Mouse (Mus musculus) liver, adult 2 months (tissue): ENCODE results near the gene Exosc8. TPM values are rescaled to one million over a fixed set of nuclear protein-coding genes. Genes with fewer than 3 reads are reported as not detected.

Experiments
- DNase-seq: peaks from one replicate; pipeline ENCODE4 v3.0.0-alpha.2; 2011; ENCODE audit warnings: low read depth, low spot score; ENCODE audit errors: extremely low read depth
- H3K27ac ChIP-seq: fragments of 200-500 bp; replicated peaks from 2 replicates; pipeline ENCODE4 v1.5.1; 2012; ENCODE audit warnings: low read depth, mild to moderate bottlenecking, control low read depth, inconsistent platforms, low read length; ENCODE audit not compliant: insufficient read depth
- H3K27me3 ChIP-seq: fragments of 200-500 bp; 2 replicates; pipeline ENCODE4 v1.6.1; 2012; ENCODE audit warnings: mild to moderate bottlenecking, moderate library complexity, low read length, inconsistent platforms; ENCODE audit not compliant: control insufficient read depth, insufficient read depth
- H3K36me3 ChIP-seq: fragments of 200-500 bp; 2 replicates; pipeline ENCODE4 v1.6.1; 2012; ENCODE audit warnings: low read length, inconsistent platforms; ENCODE audit not compliant: control insufficient read depth, insufficient read depth
- H3K4me1 ChIP-seq: fragments of 200-500 bp; 2 replicates; pipeline ENCODE4 v1.6.1; 2011; ENCODE audit warnings: low read length; ENCODE audit not compliant: control insufficient read depth, insufficient read depth
- H3K4me3 ChIP-seq: fragments of 200-500 bp; 2 replicates; pipeline ENCODE4 v1.5.1; 2011; ENCODE audit warnings: low read depth, mild to moderate bottlenecking, control low read depth, low read length, moderate library complexity; ENCODE audit not compliant: insufficient read depth
- H3K79me2 ChIP-seq: fragments of 200-500 bp; 2 replicates; pipeline ENCODE4 v1.6.1; 2012; ENCODE audit warnings: inconsistent platforms, mild to moderate bottlenecking, low read length, moderate library complexity; ENCODE audit not compliant: control insufficient read depth, insufficient read depth
- H3K9ac ChIP-seq: fragments of 200-500 bp; 2 replicates; pipeline ENCODE4 v1.6.1; 2012; ENCODE audit warnings: low read depth, mild to moderate bottlenecking, control low read depth, inconsistent platforms, low read length
- CTCF ChIP-seq: fragments of 200-500 bp; IDR thresholded peaks from 2 replicates; pipeline ENCODE4 v1.5.1; 2011; ENCODE audit warnings: low read depth, low read length, control low read depth
- POLR2A ChIP-seq: fragments of 200-500 bp; IDR thresholded peaks from 2 replicates; pipeline ENCODE4 v1.6.1; 2011; ENCODE audit warnings: low read length, control low read depth; ENCODE audit not compliant: insufficient read depth; ENCODE audit errors: extremely low read depth
- WGBS: fragments of 180-500 bp; shearing (Covaris S2); methylation state at CpG from one replicate; pipeline ENCODE4 v1.1.7; 2018; 5-methylcytosine and 5-hydroxymethylcytosine counted together
- polyA plus RNA-seq: library from polyadenylated mRNA; depleted of rRNA; stranded (reverse); fragments of >200 nt; gene quantifications from 2 replicates; pipeline ENCODE4 v1.2.3, GENCODE M21; 2012
- total RNA-seq: library from RNA; depleted of rRNA; stranded (reverse); fragments of >200 nt; gene quantifications from 2 replicates; pipeline ENCODE4 v1.2.3, GENCODE M21; 2014

Gene Exosc8
- total and polyA plus RNA-seq, 2 experiments: 10.1 to 17.4 TPM

GRCm38 (mm10) chr3:54759211-54759610, 24.0 kb upstream of the Exosc8 start:
- Histone ChIP-seq H3K27ac (peak overlapping the region; percentile 53), H3K9ac (no peak overlapping the region), H3K79me2 (peaks cover 20% of the 10 kb centered on the region), H3K4me1 (peaks cover 21% of the 10 kb centered on the region), H3K36me3 (no peaks in the 10 kb centered on the region), H3K27me3 (no peaks in the 10 kb centered on the region), H3K4me3 (no peak overlapping the region)
- 53% methylated on average over 9 of the region's 9 CpGs for WGBS
- no peak for DNase-seq
- TF ChIP-seq CTCF (no peak), POLR2A (no peak)

GRCm38 (mm10) chr3:54757446-54757845, 22.3 kb upstream of the Exosc8 start:
- DNase-seq: peak; percentile 62
- WGBS: 31% methylated on average over 8 of the region's 8 CpGs
- Histone ChIP-seq H3K4me3 (peak overlapping the region; percentile 10; the same call in 1 of the 2 replicates), H3K9ac (no peak overlapping the region), H3K79me2 (peaks cover 12% of the 10 kb centered on the region), H3K27me3 (no peaks in the 10 kb centered on the region), H3K36me3 (no peaks in the 10 kb centered on the region), H3K27ac (0 out of 2 replicates have a peak overlapping the region, but pooled peaks have one; percentile 17), H3K4me1 (peaks cover 19% of the 10 kb centered on the region)
- TF ChIP-seq POLR2A (no peak), CTCF (no peak)

GRCm38 (mm10) chr3:54756058-54756457, 20.9 kb upstream of the Exosc8 start:
- peak; percentile 52 for DNase-seq
- 2% methylated on average over 11 of the region's 11 CpGs for WGBS
- Histone ChIP-seq H3K27me3 (no peaks in the 10 kb centered on the region), H3K9ac (peak overlapping the region; percentile 97), H3K4me1 (peaks cover 16% of the 10 kb centered on the region), H3K36me3 (no peaks in the 10 kb centered on the region), H3K27ac (peak overlapping the region; percentile 65), H3K4me3 (peak overlapping the region; percentile 96), H3K79me2 (peaks cover 8% of the 10 kb centered on the region)
- TF ChIP-seq POLR2A: 0 out of 2 replicates have a peak, but pooled peaks have one; percentile 20
- peak; percentile 26; the same call in 1 of the 2 replicates for TF ChIP-seq CTCF

- Histone ChIP-seq H3K36me3 (no peaks in the 10 kb centered on the region), H3K9ac (peak within 1 kb of the TSS; percentile 97), H3K4me3 (peak within 1 kb of the TSS; percentile 96), H3K79me2 (peaks cover 8% of the 10 kb centered on the region), H3K27me3 (no peaks in the 10 kb centered on the region), H3K27ac (peak within 1 kb of the TSS; percentile 65), H3K4me1 (peaks cover 14% of the 10 kb centered on the region)
- no peak for DNase-seq
- TF ChIP-seq CTCF (no peak), POLR2A (0 out of 2 replicates have a peak, but pooled peaks have one; percentile 26)
- 1% methylated on average over 66 of the region's 66 CpGs for WGBS
These were observed 20.2 kb upstream of the Exosc8 start, which contains the start of gene Smad9 for GRCm38 (mm10) chr3:54755145-54756041. Gene Smad9 (plus strand): TSS chr3:54755582.

GRCm38 (mm10) chr3:54753411-54753810, 18.2 kb upstream of the Exosc8 start:
- Histone ChIP-seq H3K9ac (no peak overlapping the region), H3K27ac (no peak overlapping the region), H3K79me2 (peaks cover 4% of the 10 kb centered on the region), H3K36me3 (peaks cover 5% of the 10 kb centered on the region), H3K27me3 (no peaks in the 10 kb centered on the region), H3K4me1 (peaks cover 5% of the 10 kb centered on the region), H3K4me3 (no peak overlapping the region)
- TF ChIP-seq CTCF (no peak), POLR2A (no peak)
- no peak for DNase-seq
- WGBS: 82% methylated on average over 4 of the region's 4 CpGs

GRCm38 (mm10) chr3:54745799-54746198, 10.6 kb upstream of the Exosc8 start:
- TF ChIP-seq POLR2A (no peak), CTCF (peak; percentile 69)
- H3K27me3 ChIP-seq: no peaks in the 10 kb centered on the region
- H3K9ac ChIP-seq: no peak overlapping the region
- no peaks in the 10 kb centered on the region for H3K4me1 ChIP-seq
- no peak overlapping the region for H3K4me3 ChIP-seq
- H3K27ac ChIP-seq: no peak overlapping the region
- WGBS: 70% methylated on average over 5 of the region's 5 CpGs
- no peaks in the 10 kb centered on the region for H3K79me2 ChIP-seq
- H3K36me3 ChIP-seq: peaks cover 39% of the 10 kb centered on the region
- DNase-seq: no peak
